Mouse (Mus musculus): ENCODE results near the gene Vpreb2. TPM values are rescaled to one million over a fixed set of nuclear protein-coding genes. Genes with fewer than 3 reads are reported as not detected.
"Not testable (repeated sequence)": the region's sequence is repeated elsewhere in the genome, so short reads cannot be mapped to it uniquely, and the experiment has no call there.

The Vpreb2 gene
- polyA plus RNA-seq, 1 experiment from 2014 or later: not detected

- Histone ChIP-seq H3K27ac (no peak overlapping the region), H3K27me3 (no peaks in the 10 kb centered on the region), H3K4me2 (no peak overlapping the region), H3K4me1 (0 out of 2 replicates have a peak, but pooled peaks cover 5% of the 10 kb centered on the region), H3K4me3 (replicated peaks) (no peak overlapping the region), H3K9ac (no peak overlapping the region), H3K9me3 (replicated peaks) (no peaks in the 10 kb centered on the region), H3K36me3 (no peaks in the 10 kb centered on the region)
- ATAC-seq (replicated peaks; ENCODE audit: low FRiP score): no peak
- WGBS: 78% methylated on average over 4 of the region's 4 CpGs
Observed at GRCm38 (mm10) chr16:17950068-17950467, 30.2 kb upstream of the Vpreb2 start.

DNA sequence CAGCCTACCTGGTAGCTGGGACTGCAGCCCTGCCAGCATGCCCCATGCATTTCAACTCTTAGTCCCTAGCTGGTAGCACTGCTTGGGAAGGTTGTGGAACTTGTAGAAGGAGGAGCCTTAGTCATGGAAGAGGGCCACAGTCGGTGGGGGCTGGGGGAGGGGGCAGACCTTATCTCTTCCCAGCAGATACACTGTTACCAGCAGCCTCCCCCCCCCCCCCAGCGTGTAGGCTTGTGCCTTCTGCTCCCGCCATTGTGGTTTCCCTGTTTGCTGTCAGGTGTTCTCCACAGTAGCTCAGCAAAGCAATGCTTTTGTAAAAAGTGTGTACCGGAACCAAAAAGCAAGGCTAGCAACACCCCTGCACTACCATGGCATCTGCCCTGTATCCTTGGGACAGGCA is 28.6 kb upstream of the Vpreb2 start:
- no peaks in the 10 kb centered on the region for H3K27me3 ChIP-seq
- no peak overlapping the region for H3K4me2 ChIP-seq
- H3K9me3 ChIP-seq (replicated peaks): no peaks in the 10 kb centered on the region
- no peak for ATAC-seq (replicated peaks; ENCODE audit: low FRiP score)
- H3K4me1 ChIP-seq: no peaks in the 10 kb centered on the region
- 93% methylated on average over 3 of the region's 4 CpGs for WGBS
- no peak overlapping the region for H3K4me3 ChIP-seq (replicated peaks)
- H3K9ac ChIP-seq: no peak overlapping the region
- H3K27ac ChIP-seq: no peak overlapping the region
- no peaks in the 10 kb centered on the region for H3K36me3 ChIP-seq

DNA sequence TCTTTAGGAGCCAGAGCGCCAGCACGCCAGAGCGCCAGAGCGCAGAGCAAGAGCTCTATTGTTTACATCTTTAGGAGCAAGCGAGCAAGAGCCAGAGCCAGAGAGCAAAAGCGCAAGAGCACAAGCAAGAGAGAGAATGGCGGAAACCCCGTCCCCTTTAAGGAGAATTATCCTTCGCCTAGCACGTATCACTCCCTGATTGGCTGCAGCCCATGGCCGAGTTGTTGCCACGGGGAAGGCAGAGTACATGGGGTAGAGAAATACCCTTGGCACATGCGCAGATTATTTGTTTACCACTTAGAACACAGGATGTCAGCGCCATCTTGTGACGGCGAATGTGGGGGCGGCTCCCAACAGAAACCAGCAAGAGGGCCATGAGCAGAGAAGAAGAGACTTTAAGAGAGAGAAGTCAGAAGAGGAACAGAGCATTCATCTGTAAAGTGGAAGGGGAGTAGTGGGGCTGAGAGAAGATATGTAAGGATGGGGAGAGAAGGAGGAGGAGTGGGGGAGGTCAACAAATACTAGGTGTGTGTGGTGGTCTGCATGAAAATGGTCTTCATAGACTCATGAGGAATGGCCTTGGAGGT is 24.1 kb upstream of the Vpreb2 start:
- ATAC-seq (replicated peaks; ENCODE audit: low FRiP score); H3K36me3 ChIP-seq; H3K9me3 ChIP-seq (replicated peaks); H3K4me2 ChIP-seq; H3K27ac ChIP-seq; H3K9ac ChIP-seq; H3K4me3 ChIP-seq (replicated peaks); H3K4me1 ChIP-seq; H3K27me3 ChIP-seq: not testable (repeated sequence)
- WGBS: 95% methylated on average over 17 of the region's 17 CpGs

DNA sequence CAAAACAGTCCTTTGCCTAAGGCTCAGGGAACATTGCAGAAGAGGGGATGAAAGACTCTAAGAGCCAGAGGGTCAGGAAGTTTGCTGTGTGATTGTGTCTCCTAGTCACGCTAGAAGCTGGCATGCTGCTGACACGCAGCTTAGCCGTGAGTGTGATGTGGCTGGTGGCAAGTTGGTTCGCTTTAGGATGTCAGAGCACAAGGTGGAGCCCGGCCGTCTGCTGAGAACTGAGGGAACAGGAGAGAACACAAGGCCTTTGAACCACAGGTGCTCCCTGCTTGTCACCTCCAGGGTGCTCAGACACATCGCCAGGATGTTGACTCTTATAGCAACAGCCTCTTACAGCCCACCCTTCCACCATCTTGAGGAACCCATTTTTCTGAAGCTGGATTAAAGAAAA is 18.1 kb upstream of the Vpreb2 start:
- Histone ChIP-seq H3K27ac (no peak overlapping the region), H3K4me1 (no peaks in the 10 kb centered on the region), H3K4me3 (replicated peaks) (no peak overlapping the region), H3K9me3 (replicated peaks) (no peaks in the 10 kb centered on the region), H3K9ac (no peak overlapping the region), H3K36me3 (no peaks in the 10 kb centered on the region), H3K4me2 (no peak overlapping the region), H3K27me3 (no peaks in the 10 kb centered on the region)
- 80% methylated on average over 7 of the region's 7 CpGs for WGBS
- ATAC-seq (replicated peaks; ENCODE audit: low FRiP score): no peak

DNA sequence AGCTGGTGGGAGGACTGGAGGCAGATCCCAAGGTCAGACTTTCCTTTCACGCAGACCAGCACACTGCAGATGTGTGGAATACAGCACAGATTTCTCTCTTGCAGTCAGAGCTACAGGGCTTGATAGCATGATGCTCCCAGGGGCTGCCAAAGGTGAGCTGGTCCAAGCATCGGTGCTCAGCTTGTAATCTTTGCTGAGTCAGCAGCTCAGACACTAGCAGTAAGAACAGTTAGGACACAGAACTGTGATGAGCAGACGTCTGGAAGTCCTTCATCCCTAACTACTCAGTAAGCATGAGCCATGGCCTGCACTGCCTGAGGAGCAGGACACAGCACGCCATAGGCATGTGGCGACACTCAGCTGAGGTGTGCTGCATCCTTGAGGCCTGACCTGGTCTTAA is 8.4 kb upstream of the Vpreb2 start:
- Histone ChIP-seq H3K4me3 (replicated peaks) (no peak overlapping the region), H3K4me2 (no peak overlapping the region), H3K9ac (no peak overlapping the region), H3K36me3 (no peaks in the 10 kb centered on the region), H3K4me1 (no peaks in the 10 kb centered on the region), H3K27me3 (no peaks in the 10 kb centered on the region), H3K9me3 (replicated peaks) (no peaks in the 10 kb centered on the region), H3K27ac (no peak overlapping the region)
- ATAC-seq (replicated peaks; ENCODE audit: low FRiP score): no peak
- 72% methylated on average over 5 of the region's 5 CpGs for WGBS

GRCm38 (mm10) chr16:17977840-17978239 is 2.4 kb upstream of the Vpreb2 start:
- 77% methylated on average over 7 of the region's 7 CpGs for WGBS
- H3K4me1 ChIP-seq; H3K4me2 ChIP-seq; H3K9me3 ChIP-seq (replicated peaks); H3K27ac ChIP-seq; H3K9ac ChIP-seq; H3K36me3 ChIP-seq; H3K27me3 ChIP-seq; ATAC-seq (replicated peaks; ENCODE audit: low FRiP score); H3K4me3 ChIP-seq (replicated peaks): not testable (repeated sequence)

GRCm38 (mm10) chr16:17983201-17983600 is 3.0 kb downstream of the Vpreb2 start:
- Histone ChIP-seq H3K4me3 (replicated peaks) (no peak overlapping the region), H3K9me3 (replicated peaks) (no peaks in the 10 kb centered on the region), H3K27ac (no peak overlapping the region), H3K27me3 (no peaks in the 10 kb centered on the region), H3K9ac (no peak overlapping the region), H3K4me1 (no peaks in the 10 kb centered on the region), H3K4me2 (no peak overlapping the region), H3K36me3 (no peaks in the 10 kb centered on the region)
- ATAC-seq (replicated peaks; ENCODE audit: low FRiP score): no peak
- WGBS: 79% methylated on average over 2 of the region's 2 CpGs

DNA sequence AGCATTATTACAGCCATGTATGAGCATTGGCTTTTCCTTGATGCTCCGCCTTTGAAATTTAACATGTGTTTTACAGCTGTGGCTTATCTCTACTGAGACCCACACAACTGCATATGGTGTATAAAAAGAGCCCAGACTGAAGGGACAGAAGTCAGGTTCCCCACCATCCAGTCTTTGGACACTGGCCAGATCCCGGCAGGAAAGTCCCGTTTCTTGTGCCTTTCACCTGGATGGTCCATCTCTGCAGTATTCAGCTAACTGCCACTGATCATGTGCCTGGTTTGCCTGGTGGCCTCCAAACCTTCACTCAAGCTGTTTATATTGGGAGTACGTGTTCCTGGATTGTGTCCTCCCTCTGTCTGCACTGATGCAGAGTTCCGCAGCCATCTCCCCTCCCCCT is 4.0 kb downstream of the Vpreb2 start:
- Histone ChIP-seq H3K4me3 (replicated peaks) (no peak overlapping the region), H3K9ac (no peak overlapping the region), H3K27ac (no peak overlapping the region), H3K4me1 (no peaks in the 10 kb centered on the region), H3K9me3 (replicated peaks) (no peaks in the 10 kb centered on the region), H3K36me3 (no peaks in the 10 kb centered on the region), H3K4me2 (no peak overlapping the region), H3K27me3 (no peaks in the 10 kb centered on the region)
- no peak for ATAC-seq (replicated peaks; ENCODE audit: low FRiP score)
- WGBS: 58% methylated on average over 5 of the region's 5 CpGs

- Histone ChIP-seq H3K36me3 (no peaks in the 10 kb centered on the region), H3K4me2 (no peak overlapping the region), H3K27ac (no peak overlapping the region), H3K27me3 (no peaks in the 10 kb centered on the region), H3K9me3 (replicated peaks) (no peaks in the 10 kb centered on the region), H3K4me3 (replicated peaks) (no peak overlapping the region), H3K9ac (no peak overlapping the region), H3K4me1 (no peaks in the 10 kb centered on the region)
- 61% methylated on average over 5 of the region's 5 CpGs for WGBS
- ATAC-seq (replicated peaks; ENCODE audit: low FRiP score): no peak
Observed at GRCm38 (mm10) chr16:17985078-17985477, 4.8 kb downstream of the Vpreb2 start.

DNA sequence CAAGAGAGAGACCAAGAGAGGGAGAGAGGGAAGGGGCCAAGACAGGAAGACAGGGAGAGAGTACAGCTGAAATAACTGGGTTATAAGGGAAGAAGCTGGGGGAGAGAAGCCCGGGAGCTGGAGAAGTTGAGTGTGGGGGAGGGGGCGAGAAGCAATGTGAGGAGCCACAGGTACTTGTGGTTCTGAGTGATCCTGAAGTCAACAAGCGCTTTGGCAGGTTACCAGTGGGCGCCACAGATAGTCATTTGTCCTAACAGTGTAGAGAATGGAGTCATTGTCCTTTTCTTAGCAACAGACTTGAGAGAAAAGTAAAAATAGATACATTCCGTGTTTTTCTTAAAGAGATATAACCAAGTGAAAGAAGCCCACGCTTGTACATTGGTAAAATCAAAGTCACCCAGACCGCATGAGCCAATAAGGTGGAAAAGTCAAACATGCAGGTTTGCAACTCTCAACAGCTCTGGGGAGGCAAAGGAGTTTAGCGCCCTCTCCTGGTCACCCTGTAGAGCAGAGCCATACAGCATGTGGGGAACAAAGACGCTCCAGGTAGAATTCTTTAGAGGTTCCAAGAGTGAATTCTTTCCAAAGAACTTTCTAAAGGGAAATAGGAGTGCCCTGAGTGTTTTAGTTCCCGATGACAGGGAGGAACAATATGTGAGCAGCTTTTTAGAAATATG is 6.4 kb downstream of the Vpreb2 start:
- Histone ChIP-seq H3K4me3 (replicated peaks) (no peak overlapping the region), H3K27ac (no peak overlapping the region), H3K9ac (no peak overlapping the region), H3K36me3 (no peaks in the 10 kb centered on the region), H3K27me3 (no peaks in the 10 kb centered on the region), H3K4me1 (no peaks in the 10 kb centered on the region), H3K9me3 (replicated peaks) (no peaks in the 10 kb centered on the region), H3K4me2 (no peak overlapping the region)
- ATAC-seq (replicated peaks; ENCODE audit: low FRiP score): no peak
- 62% methylated on average over 10 of the region's 10 CpGs for WGBS

DNA sequence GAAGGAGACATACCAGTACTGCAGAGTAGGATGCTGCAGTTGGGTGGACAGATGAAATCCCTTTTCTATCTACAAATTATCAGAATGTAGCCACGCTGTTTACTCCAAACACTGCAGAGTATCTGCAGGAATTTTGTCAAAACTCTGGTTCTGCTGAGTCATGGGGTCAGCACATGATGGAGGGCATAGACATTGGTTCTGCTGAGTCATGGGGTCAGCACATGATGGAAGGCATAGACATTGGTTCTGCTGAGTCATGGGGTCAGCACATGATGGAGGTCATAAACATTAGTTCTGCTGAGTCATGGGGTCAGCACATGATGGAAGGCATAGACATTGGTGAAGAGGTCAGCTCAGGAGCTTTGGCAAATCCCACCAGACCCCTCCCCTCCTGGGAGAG is 7.5 kb downstream of the Vpreb2 start:
- H3K36me3 ChIP-seq: no peaks in the 10 kb centered on the region
- H3K27me3 ChIP-seq: no peaks in the 10 kb centered on the region
- H3K4me3 ChIP-seq (replicated peaks): no peak overlapping the region
- H3K4me2 ChIP-seq: no peak overlapping the region
- ATAC-seq (replicated peaks; ENCODE audit: low FRiP score): no peak
- no peaks in the 10 kb centered on the region for H3K4me1 ChIP-seq
- 91% methylated on average over 1 of the region's 1 CpGs for WGBS
- no peak overlapping the region for H3K27ac ChIP-seq
- no peaks in the 10 kb centered on the region for H3K9me3 ChIP-seq (replicated peaks)
- H3K9ac ChIP-seq: no peak overlapping the region

GRCm38 (mm10) chr16:17992321-17992720 is 12.1 kb downstream of the Vpreb2 start:
- H3K36me3 ChIP-seq; H3K4me1 ChIP-seq; H3K4me3 ChIP-seq (replicated peaks); H3K9ac ChIP-seq; H3K27ac ChIP-seq; H3K27me3 ChIP-seq; H3K9me3 ChIP-seq (replicated peaks); H3K4me2 ChIP-seq; ATAC-seq (replicated peaks; ENCODE audit: low FRiP score): not testable (repeated sequence)
- WGBS: 95% methylated on average over 16 of the region's 16 CpGs

DNA sequence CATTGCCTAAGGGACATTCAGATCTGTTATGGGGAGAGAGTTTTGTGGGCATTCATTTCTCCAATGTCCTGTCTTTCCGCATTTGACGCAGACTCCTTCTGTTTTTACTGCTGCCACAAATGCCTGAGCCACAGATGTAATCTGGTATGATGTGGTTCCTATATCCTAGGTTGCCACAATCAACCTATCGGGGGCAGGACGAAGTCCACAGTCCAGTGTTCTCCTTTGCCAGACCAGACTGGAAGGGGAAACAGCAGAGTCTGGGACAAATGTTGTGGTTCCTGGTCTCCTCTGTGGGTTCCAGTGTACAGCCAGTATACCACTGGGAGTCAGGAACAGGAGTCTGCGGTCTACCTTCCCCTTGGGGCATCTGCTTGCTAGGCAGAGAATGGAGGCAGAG is 19.4 kb downstream of the Vpreb2 start:
- Histone ChIP-seq H3K4me1 (no peaks in the 10 kb centered on the region), H3K4me2 (no peak overlapping the region), H3K9ac (no peak overlapping the region), H3K27ac (no peak overlapping the region), H3K4me3 (replicated peaks) (no peak overlapping the region), H3K27me3 (no peaks in the 10 kb centered on the region), H3K9me3 (replicated peaks) (no peaks in the 10 kb centered on the region), H3K36me3 (no peaks in the 10 kb centered on the region)
- 95% methylated on average over 5 of the region's 5 CpGs for WGBS
- no peak for ATAC-seq (replicated peaks; ENCODE audit: low FRiP score)

Data from kidney, embryonic 15.5 days (tissue).